Mouse (Mus musculus) T-cell, adult 2 months (primary cell): ENCODE data around the gene Pan3.

Experiments used
- DNase-seq: peaks from one replicate; pipeline ENCODE4 v3.0.0; 2022; ENCODE audit warnings: low spot score

The Pan3 gene

GRCm38 (mm10) chr5:147430936-147431839, 1.2 kb downstream of the Pan3 start:
- DNase-seq: peak; percentile 87

- no peak for DNase-seq
These were observed 3.0 kb downstream of the Pan3 start for GRCm38 (mm10) chr5:147432927-147433326.

DNA sequence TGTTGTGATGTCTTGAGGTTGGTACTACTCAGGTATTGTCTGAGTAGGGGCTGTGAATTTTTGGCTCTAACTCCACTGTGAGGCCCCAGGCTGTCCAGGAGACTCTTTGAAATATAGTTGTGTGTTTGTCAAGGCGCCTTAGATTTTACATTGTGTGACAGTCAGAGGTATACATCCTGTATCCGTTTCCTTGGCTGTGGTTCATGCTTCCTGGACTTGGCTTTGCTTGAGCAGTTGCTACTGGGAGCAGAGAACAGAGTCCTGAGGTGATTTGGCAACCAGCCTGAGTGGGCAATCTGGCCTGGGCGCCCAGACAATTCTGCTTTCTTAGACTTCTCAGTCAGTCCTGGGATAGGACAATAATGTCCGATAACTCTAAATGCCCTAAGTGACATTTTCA, 5.3 kb downstream of the Pan3 start:
- DNase-seq: peak; percentile 37

GRCm38 (mm10) chr5:147435751-147436150, 5.8 kb downstream of the Pan3 start:
- no peak for DNase-seq

- no peak for DNase-seq
These were observed 6.5 kb downstream of the Pan3 start for GRCm38 (mm10) chr5:147436491-147436890.

- no peak for DNase-seq
These were observed 11.1 kb downstream of the Pan3 start for GRCm38 (mm10) chr5:147440996-147441507.

DNA sequence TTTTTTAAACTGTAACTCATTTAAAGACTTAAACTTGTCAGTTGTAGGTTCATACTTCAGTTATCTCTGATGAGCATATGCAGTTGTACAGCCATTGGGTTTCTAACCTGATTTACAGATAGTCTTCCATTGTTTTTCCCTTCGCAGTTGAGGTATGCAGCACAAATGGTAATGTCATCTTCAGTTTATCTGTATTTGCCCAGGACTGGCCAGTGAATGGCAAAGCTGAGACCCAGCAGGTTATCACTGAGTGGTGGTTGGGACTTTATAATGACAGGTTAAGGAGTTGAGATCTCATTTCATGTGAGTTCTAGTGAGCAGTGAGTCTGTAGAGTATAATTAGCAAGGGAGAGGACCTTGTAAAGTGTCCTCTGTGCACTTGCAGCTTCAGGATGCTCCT, 12.0 kb downstream of the Pan3 start:
- no peak for DNase-seq

- DNase-seq: no peak
These were observed 12.8 kb downstream of the Pan3 start for GRCm38 (mm10) chr5:147442741-147443140.

DNA sequence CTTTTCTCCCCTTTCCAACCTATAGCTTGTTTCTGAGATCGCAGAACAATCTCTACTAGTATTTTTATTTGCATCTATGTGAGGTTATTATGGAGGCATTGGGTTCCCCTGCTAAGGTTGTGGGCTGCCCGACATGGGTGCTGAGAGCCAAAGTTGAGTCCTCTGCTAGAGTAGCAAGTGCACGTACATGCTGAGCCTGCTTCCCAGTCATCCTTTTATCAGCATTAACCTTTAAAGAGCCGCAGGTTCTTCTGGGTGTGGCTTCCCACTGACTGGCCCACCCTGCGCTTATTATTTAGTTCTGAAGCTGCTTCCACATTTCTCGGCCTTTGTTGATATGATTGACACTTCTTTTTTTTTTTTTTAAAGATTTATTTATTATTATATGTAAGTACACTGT, 14.3 kb downstream of the Pan3 start:
- DNase-seq: no peak

DNA sequence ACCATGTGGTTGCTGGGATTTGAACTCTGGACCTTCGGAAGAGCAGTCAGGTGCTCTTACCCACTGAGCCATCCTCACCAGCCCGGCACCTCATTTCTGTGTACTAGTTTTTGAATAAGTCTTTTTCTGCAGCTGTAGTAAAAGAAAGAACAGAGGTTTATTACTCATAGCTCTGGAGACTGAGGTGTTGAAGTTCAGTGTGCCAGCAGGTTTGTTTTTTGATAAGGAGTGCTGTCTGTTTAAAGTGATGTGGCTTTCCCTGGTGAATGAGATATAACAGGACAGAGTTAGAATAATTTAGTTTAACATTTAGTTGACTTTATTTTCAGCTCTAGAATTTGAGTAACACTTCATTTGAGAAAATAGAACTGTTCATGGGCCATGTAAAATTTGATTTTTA, 14.8 kb downstream of the Pan3 start:
- no peak for DNase-seq

GRCm38 (mm10) chr5:147445252-147445651, 15.3 kb downstream of the Pan3 start:
- DNase-seq: no peak

DNA sequence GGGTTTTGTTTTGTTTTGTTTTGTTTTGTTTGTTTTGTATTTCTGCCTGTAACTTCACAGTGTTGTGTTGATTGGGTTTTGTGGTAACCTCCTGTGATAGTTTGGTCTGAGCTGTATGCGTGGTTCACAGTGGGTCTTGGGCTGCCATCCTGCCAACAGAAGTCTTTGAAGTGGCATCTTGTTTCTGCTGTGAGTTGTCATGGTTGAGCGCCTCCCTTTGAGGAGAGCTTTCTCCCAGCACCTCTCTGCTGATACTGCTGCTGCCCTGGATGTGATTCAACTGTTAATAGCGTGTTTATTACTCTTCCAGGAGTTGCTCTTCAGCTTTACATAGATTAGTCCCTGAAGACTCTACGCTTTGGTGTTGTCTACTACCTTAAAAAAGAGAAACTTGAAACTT, 18.6 kb downstream of the Pan3 start:
- DNase-seq: peak; percentile 69

DNA sequence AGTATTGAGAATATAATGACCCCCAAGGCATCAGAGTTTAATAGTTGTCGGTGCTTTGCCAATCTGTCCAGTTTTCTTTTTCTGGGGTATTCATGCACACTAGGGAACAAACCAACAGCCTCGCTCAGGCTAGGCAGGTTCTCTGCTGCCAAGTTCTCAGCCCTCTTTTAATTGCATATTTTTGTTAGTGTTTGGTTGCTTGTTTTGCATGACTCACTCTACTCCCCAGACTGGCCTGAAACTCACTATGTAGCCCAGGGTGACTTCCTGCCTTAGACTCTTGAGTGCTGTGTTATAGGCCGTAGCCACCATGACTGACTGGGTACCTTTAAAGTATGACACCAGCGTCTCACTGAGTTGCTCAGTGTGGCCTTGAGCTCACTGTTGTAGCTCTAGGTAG, 19.0 kb downstream of the Pan3 start:
- peak; percentile 44 for DNase-seq

DNA sequence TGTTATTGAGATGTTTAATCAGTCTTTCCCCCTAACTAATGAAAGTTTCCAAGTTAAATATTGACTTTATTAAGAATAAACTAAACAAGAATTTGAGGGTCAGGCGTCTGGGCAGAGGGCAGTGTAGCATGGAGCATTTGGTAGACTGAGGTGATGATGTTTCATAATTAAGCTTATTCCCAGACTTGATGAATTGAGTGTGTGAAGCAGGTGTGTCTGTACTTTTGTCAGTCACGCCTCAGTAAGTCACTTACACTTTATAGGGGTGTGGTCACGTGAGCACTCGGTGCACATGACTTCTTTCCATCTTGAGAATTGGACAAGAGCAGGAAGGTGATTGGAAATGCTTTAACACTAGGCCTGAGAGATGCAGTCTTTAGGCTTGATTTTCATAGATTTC, 26.5 kb downstream of the Pan3 start:
- DNase-seq: no peak

DNA sequence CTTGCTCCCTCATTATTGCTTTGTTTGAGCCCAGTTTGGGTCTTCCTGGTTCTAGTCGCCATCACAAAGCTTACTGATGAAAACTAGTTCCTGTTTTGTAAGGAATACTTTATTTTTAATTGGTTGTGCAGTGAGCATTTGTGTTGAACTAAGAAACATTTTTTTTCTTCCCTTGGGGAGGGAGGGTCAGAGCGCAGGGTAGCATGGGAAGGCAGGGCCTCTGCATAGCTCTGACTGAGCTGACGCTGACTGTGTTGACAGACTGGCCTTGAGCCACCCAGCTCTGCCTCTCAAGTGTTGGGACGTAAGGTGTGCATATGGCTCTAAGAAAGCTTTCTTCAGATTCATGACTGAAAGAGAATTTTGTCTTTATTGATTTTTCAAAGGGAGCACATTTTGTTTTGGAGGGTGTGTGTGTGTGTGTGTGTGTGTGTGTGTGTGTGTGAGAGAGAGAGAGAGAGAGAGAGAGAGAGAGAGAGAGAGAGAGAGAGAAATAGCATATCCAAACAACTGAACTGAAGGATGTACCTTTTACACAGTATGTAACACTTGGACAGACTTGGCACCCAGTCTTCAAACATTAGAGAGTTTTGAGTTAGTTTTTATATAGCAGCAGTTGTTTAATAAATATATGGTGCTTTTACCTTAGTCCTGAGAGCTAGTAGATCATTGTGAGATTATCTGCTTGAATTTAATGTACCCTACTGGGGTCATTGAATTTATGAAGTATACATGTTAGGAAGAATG, 30.0 kb downstream of the Pan3 start:
- DNase-seq: no peak

- DNase-seq: no peak
These were observed 33.3 kb downstream of the Pan3 start for GRCm38 (mm10) chr5:147463251-147463650.

DNA sequence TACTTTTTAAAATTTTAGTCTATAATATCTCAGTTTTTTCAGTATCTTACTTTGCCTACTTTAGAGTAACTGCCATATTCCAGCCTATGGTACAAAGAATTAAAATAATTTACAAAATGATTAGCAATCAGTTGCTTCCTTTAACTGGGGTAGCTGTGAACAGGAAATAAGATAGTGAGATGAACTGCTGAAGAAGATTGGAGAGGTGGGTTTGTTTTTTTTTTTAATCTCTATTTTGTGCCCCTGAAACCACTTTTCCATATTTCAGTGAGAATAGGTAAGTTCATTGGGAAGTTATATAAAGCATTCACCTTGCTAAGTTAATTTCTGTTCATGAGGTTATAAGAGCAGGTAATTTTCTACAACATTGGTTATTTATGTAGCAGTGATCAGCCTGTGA, 36.4 kb downstream of the Pan3 start:
- no peak for DNase-seq

- no peak for DNase-seq
These were observed 41.2 kb downstream of the Pan3 start for GRCm38 (mm10) chr5:147471163-147471562.

GRCm38 (mm10) chr5:147473071-147473470, 43.1 kb downstream of the Pan3 start:
- no peak for DNase-seq

DNA sequence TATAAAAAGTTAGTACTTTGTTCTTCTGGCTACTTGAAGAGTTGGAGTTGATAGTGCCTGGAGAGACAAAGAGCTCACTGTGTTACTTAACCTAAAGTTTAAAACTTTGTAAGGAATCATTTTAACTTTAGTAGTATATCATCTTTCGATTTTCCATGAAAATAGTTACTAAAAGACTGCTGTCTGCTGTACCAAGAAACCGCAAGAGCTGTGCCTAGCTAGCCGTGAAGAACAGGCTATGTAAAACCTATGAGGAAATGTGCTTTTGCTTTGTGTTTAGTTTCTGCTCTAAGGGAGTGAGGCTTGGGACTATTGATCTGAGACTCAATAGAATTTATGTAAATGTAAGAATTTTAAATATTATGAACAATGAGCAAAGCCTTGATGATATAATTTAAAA, 43.9 kb downstream of the Pan3 start:
- no peak for DNase-seq

GRCm38 (mm10) chr5:147476109-147476508, 46.1 kb downstream of the Pan3 start:
- DNase-seq: no peak

DNA sequence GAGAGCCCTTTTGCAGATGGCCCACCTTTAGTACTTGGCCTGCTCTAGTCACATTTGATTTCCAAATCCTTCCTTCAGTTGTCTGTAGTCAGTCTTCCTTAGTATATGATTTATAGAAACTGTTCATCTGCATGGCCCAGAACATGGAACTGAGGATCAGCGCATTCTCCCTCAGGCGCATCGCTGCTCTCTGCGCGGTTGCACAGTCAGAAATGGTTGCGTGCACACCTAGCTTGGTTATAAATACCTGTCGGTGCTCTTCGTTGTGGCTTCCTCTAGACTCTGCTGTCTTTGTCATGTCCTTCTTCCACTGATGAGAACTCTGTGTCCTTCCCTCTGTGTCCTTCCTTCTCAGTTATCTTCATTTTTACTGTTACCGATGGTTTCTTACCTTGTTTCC, 47.1 kb downstream of the Pan3 start:
- no peak for DNase-seq

DNA sequence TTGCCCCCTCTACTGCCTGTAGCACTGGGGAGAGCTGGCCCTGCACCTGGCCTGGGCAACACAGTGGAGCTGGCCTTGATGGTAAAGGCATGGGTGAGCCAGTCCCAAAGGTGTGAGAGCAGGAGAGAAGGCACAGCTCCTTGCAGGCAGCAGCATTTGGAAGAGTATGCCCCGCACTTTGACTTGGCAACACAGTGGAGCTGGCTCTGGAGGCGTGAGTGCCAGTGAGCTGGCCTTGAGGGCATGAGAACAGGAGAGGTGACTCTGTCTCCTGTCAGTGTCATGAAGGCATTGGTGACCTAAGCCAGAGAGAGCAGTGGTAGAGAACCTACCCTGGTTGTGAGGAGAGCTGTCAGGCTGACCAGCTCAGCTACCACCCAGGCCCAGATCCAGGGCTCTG, 49.4 kb downstream of the Pan3 start:
- DNase-seq: no peak
